Mouse (Mus musculus) forebrain, embryonic 11.5 days (tissue): Measurements from ENCODE around the gene Snai1. TPM values are rescaled to one million over a fixed set of nuclear protein-coding genes. Genes with fewer than 3 reads are reported as not detected.

Source experiments
- ATAC-seq: fragments of 200-750 bp; cut with Nextera tagmentation; replicated peaks from 2 replicates; pipeline ENCODE4 v1.8.0; 2017; ENCODE audit warnings: moderate TSS enrichment; ENCODE audit not compliant: low FRiP score
- DNase-seq: peaks from one replicate; pipeline ENCODE4 v3.0.0-alpha.2; 2017; ENCODE audit warnings: low spot score
- H3K27ac ChIP-seq: fragments of 300-500 bp; sonication (generic); 2 replicates; pipeline ENCODE4 v1.5.1; 2014; ENCODE audit warnings: low read depth, low read length
- H3K27me3 ChIP-seq: fragments of 300-500 bp; sonication (generic); 2 replicates; pipeline ENCODE4 v1.6.1; 2014; ENCODE audit warnings: mild to moderate bottlenecking, low read length, mixed read lengths; ENCODE audit not compliant: control insufficient read depth, insufficient read depth
- H3K36me3 ChIP-seq: fragments of 300-500 bp; sonication (generic); 2 replicates; pipeline ENCODE4 v1.6.1; 2014; ENCODE audit warnings: mild to moderate bottlenecking, low read length, moderate library complexity, mixed read lengths; ENCODE audit not compliant: control insufficient read depth, insufficient read depth
- H3K4me1 ChIP-seq: fragments of 300-500 bp; sonication (generic); replicated peaks from 2 replicates; pipeline ENCODE4 v1.6.1; 2014; ENCODE audit warnings: low read length, mixed read lengths; ENCODE audit not compliant: control insufficient read depth, insufficient read depth
- H3K4me2 ChIP-seq: fragments of 300-500 bp; sonication (generic); 2 replicates; pipeline ENCODE4 v1.6.1; 2014; ENCODE audit warnings: low read depth, mild to moderate bottlenecking, low read length, moderate library complexity, mixed read lengths; ENCODE audit not compliant: severe bottlenecking
- H3K4me3 ChIP-seq: fragments of 300-500 bp; sonication (generic); 2 replicates; pipeline ENCODE4 v1.5.1; 2014; ENCODE audit warnings: low read depth, low read length
- H3K9ac ChIP-seq: fragments of 300-500 bp; sonication (generic); 2 replicates; pipeline ENCODE4 v1.6.1; 2014; ENCODE audit warnings: low read length
- H3K9me3 ChIP-seq: fragments of 300-500 bp; sonication (generic); 2 replicates; pipeline ENCODE4 v1.6.1; 2016; ENCODE audit warnings: low read length, mixed read lengths; ENCODE audit not compliant: control insufficient read depth
- WGBS: fragments of 180-500 bp; shearing (Covaris S2); extraction: QIAGEN DNeasy Blood & Tissue Kit; methylation state at CpG from one replicate; pipeline ENCODE4 v1.1.7; 2014; 5-methylcytosine and 5-hydroxymethylcytosine counted together
- polyA plus RNA-seq: library from polyadenylated mRNA; unstranded; fragments of >200 nt; fragmentation: Nextera tagmentation; extraction: Ambion mirVana; gene quantifications from 2 replicates; pipeline ENCODE4 v1.2.1, GENCODE M21; 2014

Gene Snai1
- polyA plus RNA-seq = 25.1 and 27.8 TPM in 2 replicates

GRCm38 (mm10) chr2:167537476-167538297 lies at the start of gene Snai1:
Gene Snai1, plus strand, starts transcription at chr2:167538195.
- Histone ChIP-seq H3K4me3 (peak within 1 kb of the TSS; percentile 39), H3K27ac (no peak within 1 kb of the TSS), H3K9ac (peak within 1 kb of the TSS; percentile 49), H3K4me2 (peak within 1 kb of the TSS; percentile 71), H3K9me3 (no peaks in the 10 kb centered on the region), H3K36me3 (no peaks in the 10 kb centered on the region), H3K4me1 (peaks cover 24% of the 10 kb centered on the region; the same call in 1 of the 2 replicates), H3K27me3 (peaks cover 38% of the 10 kb centered on the region)
- ATAC-seq (peak; percentile 95), DNase-seq (peak; percentile 97)
- 1% methylated on average over 58 of the region's 58 CpGs for WGBS

GRCm38 (mm10) chr2:167490813-167491525 lies 47.0 kb upstream of the Snai1 start:
- Histone ChIP-seq H3K4me1 (peaks cover 10% of the 10 kb centered on the region; the same call in 1 of the 2 replicates), H3K4me3 (peak overlapping the region; percentile 100; the same call in 1 of the 2 replicates), H3K27me3 (no peaks in the 10 kb centered on the region), H3K4me2 (peak overlapping the region; percentile 89; the same call in 1 of the 2 replicates), H3K9me3 (no peaks in the 10 kb centered on the region), H3K27ac (no peak overlapping the region), H3K9ac (no peak overlapping the region), H3K36me3 (no peaks in the 10 kb centered on the region)
- 86% methylated on average over 4 of the region's 4 CpGs for WGBS
- no peak for DNase-seq
- ATAC-seq = no peak

GRCm38 (mm10) chr2:167491757-167492708 lies 46.0 kb upstream of the Snai1 start, which contains the start of gene Rnf114:
Gene Rnf114, plus strand, starts transcription at chr2:167492645.
- Histone ChIP-seq H3K4me1 (peaks cover 10% of the 10 kb centered on the region; the same call in 1 of the 2 replicates), H3K27ac (peak within 1 kb of the TSS; percentile 97), H3K4me3 (peak within 1 kb of the TSS; percentile 100), H3K36me3 (no peaks in the 10 kb centered on the region), H3K4me2 (peak within 1 kb of the TSS; percentile 89), H3K9ac (peak within 1 kb of the TSS; percentile 88), H3K27me3 (no peaks in the 10 kb centered on the region), H3K9me3 (no peaks in the 10 kb centered on the region)
- DNase-seq = no peak
- ATAC-seq = peak; percentile 21
- WGBS = 4% methylated on average over 52 of the region's 52 CpGs

GRCm38 (mm10) chr2:167492713-167493636 lies 45.0 kb upstream of the Snai1 start, which contains the start of gene Spata2:
Gene Spata2, minus strand, starts transcription at chr2:167492887.
- H3K9ac ChIP-seq = peak within 1 kb of the TSS; percentile 88
- H3K4me1 ChIP-seq = peaks cover 10% of the 10 kb centered on the region; the same call in 1 of the 2 replicates
- no peaks in the 10 kb centered on the region for H3K9me3 ChIP-seq
- peak within 1 kb of the TSS; percentile 100 for H3K4me3 ChIP-seq
- peak within 1 kb of the TSS; percentile 97 for H3K27ac ChIP-seq
- DNase-seq = peak; percentile 94
- H3K4me2 ChIP-seq = peak within 1 kb of the TSS; percentile 89
- H3K36me3 ChIP-seq = no peaks in the 10 kb centered on the region
- WGBS = 2% methylated on average over 63 of the region's 63 CpGs
- no peaks in the 10 kb centered on the region for H3K27me3 ChIP-seq
- peak; percentile 85 for ATAC-seq

GRCm38 (mm10) chr2:167496437-167496836 lies 41.6 kb upstream of the Snai1 start:
- ATAC-seq (no peak), DNase-seq (no peak)
- H3K4me1 ChIP-seq = peaks cover 4% of the 10 kb centered on the region; the same call in 1 of the 2 replicates
- no peak overlapping the region for H3K4me2 ChIP-seq
- H3K9me3 ChIP-seq = no peaks in the 10 kb centered on the region
- H3K27ac ChIP-seq = no peak overlapping the region
- 87% methylated on average over 7 of the region's 7 CpGs for WGBS
- H3K27me3 ChIP-seq = no peaks in the 10 kb centered on the region
- H3K4me3 ChIP-seq = no peak overlapping the region
- H3K9ac ChIP-seq = no peak overlapping the region
- H3K36me3 ChIP-seq = no peaks in the 10 kb centered on the region

GRCm38 (mm10) chr2:167497272-167497671 lies 40.7 kb upstream of the Snai1 start:
- H3K27ac ChIP-seq = no peak overlapping the region
- no peak for DNase-seq
- H3K4me3 ChIP-seq = no peak overlapping the region
- no peaks in the 10 kb centered on the region for H3K36me3 ChIP-seq
- no peak for ATAC-seq
- no peaks in the 10 kb centered on the region for H3K27me3 ChIP-seq
- H3K9ac ChIP-seq = no peak overlapping the region
- H3K4me2 ChIP-seq = no peak overlapping the region
- WGBS = 75% methylated on average over 5 of the region's 5 CpGs
- H3K4me1 ChIP-seq = no peaks in the 10 kb centered on the region
- no peaks in the 10 kb centered on the region for H3K9me3 ChIP-seq

- no peaks in the 10 kb centered on the region for H3K27me3 ChIP-seq
- H3K4me2 ChIP-seq = peak overlapping the region; percentile 72
- H3K4me3 ChIP-seq = peak overlapping the region; percentile 97
- 0 out of 2 replicates have a peak, but pooled peaks have one; percentile 6 for ATAC-seq
- H3K27ac ChIP-seq = no peak overlapping the region; the same call in 1 of the 2 replicates
- no peak overlapping the region for H3K9ac ChIP-seq
- peaks cover 16% of the 10 kb centered on the region for H3K4me1 ChIP-seq
- no peaks in the 10 kb centered on the region; the same call in 1 of the 2 replicates for H3K36me3 ChIP-seq
- WGBS = 49% methylated on average over 13 of the region's 13 CpGs
- H3K9me3 ChIP-seq = no peaks in the 10 kb centered on the region
- DNase-seq = no peak
Observed at GRCm38 (mm10) chr2:167502554-167503252, 35.3 kb upstream of the Snai1 start.
